Mouse (Mus musculus) left cerebral cortex, adult 8-10 months (tissue): ENCODE results near the gene Bcl2. TPM values are rescaled to one million over a fixed set of nuclear protein-coding genes. Genes with fewer than 3 reads are reported as not detected.
A peak's percentile ranks its signal among the peaks of the same experiment; 100 is the strongest.
"Not testable (repeated sequence)": the region's sequence is repeated elsewhere in the genome, so short reads cannot be mapped to it uniquely, and the experiment has no call there.

Source experiments
- DNase-seq, 2 experiments: peaks; one replicate each; pipeline ENCODE4 v3.0.0; 2022; ENCODE audit warnings: low spot score in 2 of 2
- total RNA-seq, 4 experiments: library from RNA; stranded (reverse); gene quantifications; 2 replicates each; pipeline ENCODE4 v1.2.4; 2022

Gene Bcl2
- total RNA-seq, result 10 to 100 TPM; 12.1 to 16.1 (median 13.3) TPM

GRCm38 (mm10) chr1:106713621-106714529, at the start of gene Bcl2:
Gene Bcl2, minus strand, starts transcription at chr1:106714274.
- peak; percentile 59 to 71 for DNase-seq

DNA sequence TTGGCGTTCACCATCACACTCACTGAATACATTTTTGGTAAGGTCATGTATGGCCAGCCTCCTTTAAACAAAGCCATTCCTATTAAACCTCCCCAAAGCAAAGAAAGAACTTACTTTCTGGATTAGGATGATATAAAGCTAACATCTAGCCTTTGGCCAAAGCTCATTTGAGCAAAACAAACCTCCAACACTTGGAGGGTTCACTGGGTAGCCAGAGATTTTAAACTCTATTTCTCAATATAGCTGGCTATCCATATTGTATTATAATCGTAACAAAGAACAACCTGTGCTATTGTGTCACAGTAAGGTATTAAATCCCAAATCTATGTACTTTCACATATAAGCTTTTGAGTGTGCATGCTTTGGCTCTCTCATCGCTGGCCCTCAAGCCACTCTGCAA, 46.7 kb upstream of the Bcl2 start:
- no peak for DNase-seq

DNA sequence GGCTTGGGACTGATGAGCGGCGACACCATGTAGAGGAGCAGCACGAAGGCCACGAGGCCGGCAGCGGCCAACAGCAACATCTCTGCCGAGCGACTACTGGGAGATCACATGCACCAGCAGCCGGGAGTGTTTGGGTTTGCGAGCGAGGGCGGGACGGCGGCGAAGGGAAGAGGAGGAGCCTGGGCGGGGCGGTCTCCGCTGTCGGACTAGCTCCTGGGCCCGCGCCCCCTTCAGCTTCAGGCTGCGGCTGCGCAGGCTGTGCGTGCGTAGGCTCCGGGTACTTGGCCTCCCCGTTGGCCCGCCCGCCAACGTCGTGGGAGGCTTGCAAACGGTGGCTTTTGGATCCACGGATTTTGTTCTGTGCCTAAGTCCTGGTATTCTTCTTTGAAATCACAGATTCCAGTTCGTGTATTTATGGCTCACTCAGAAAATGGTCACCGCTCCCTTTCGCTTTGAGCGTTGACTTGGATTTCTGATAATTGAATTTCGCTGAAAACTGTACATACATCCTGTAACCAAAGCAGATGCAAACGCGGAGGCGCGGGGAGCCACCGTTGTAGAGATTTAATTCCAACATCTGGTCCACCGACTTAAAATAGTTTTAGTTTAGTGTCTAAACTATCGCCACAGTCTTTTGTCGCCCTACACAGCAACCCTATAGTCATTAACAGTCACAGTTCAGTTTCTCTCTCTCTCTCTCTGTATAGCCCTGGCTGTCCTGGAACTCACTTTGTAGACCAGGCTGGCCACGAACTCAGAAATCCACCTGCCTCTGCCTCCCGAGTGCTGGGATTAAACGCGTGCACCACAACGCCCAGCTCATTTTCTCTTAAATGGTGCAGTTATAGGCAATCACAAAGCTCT, 45.7 kb upstream of the Bcl2 start, which contains the start of gene Kdsr:
Gene Kdsr, minus strand, starts transcription at position 156 of the 864 bp plus-strand sequence.
- peak; percentile 89 to 98 for DNase-seq

- DNase-seq, result peak in 1 of 2 experiments; percentile 49
These were observed 44.9 kb upstream of the Bcl2 start for GRCm38 (mm10) chr1:106758734-106759571.

DNA sequence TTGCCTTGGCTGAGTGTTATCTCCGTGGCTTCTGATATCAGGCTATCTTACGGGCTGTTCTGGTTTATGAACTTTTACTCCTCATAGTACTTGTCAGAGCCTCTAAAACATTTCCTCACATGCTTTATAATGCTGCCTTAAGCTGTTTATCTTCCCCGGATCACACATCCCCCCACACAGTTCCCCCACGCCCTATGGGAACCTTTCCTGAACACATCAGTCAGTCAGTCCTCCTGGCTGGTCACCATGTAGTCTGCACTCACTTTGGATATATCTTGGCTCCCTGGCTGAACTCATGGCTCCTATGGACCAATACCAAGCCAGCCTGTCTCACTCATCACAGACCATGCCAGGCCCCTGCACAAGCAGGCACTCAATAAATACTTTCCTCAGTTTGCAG, 42.6 kb upstream of the Bcl2 start:
- DNase-seq, result no peak

DNA sequence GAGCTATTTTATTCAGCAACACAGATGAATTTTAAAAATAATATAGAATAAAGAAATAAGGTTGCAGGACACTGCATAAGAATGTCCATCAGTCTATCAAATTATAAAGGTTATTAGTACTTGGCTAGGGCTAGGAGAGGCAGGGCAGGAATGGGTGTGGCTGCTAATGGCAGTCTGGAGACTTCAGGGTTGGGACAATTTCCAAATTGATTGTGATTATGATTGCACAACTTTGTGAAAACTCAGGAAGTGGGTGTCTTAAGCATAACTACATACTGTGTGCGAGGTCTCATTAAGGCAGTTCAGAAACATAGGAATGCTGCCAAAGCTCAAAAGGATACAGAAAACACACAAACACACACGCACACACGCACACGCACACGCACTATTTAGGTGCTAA, 37.9 kb upstream of the Bcl2 start:
- no peak for DNase-seq

DNA sequence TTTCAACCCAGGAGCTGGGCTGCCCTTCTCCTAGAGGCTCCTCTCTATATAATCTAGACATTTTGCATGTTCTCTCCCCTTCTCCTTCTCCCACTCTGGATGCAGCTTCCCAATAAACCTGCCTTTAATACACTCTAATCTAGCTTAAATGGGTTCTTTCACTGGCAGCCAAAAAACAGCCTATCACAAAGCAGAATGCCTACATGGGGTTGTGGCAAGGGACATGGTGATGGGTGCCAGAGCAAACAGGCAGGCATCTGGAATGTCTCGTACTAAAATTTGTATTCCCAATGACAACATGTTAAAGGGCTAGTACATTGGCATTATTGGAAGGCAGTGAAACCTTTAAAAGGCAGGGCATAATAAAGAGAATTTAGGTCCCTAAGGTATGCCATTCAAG, 36.6 kb upstream of the Bcl2 start:
- DNase-seq, result no peak

DNA sequence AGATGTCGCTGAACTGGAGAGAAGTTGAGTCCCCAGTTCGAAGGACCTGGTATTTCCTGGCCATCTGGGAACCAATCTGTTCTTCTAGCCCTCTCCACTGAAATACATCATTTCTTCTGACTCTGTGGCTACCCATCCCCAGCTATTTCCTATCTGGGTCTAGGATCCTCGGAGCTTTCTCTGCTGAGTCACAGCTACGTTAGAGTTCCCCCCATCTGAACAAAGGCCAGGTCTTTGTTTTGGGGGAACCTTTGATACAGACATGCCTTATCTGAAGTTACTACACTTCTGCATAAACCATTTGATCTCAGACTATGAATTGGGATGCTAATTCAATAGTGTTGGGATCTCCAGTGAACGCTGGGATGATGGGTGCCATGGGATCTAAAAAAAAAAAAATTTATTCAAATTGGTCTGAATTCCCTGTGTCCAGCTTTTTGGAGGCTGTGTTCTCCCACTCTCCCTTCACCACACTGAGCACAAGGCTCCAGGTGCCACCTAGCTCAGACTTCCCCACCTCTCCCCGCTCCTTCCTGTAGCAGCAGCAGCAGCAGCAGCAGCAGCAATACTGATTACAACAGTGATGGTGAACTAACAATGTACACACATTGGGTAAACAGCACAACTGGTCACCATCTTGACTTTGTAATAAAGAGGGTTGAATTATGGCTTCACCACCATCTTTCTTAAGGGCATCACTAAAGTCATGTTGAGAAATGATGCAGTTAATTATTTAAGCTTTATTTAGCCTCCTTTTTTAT, 34.7 kb upstream of the Bcl2 start:
- no peak for DNase-seq

GRCm38 (mm10) chr1:106742980-106743379, 28.9 kb upstream of the Bcl2 start:
- DNase-seq, result no peak

DNA sequence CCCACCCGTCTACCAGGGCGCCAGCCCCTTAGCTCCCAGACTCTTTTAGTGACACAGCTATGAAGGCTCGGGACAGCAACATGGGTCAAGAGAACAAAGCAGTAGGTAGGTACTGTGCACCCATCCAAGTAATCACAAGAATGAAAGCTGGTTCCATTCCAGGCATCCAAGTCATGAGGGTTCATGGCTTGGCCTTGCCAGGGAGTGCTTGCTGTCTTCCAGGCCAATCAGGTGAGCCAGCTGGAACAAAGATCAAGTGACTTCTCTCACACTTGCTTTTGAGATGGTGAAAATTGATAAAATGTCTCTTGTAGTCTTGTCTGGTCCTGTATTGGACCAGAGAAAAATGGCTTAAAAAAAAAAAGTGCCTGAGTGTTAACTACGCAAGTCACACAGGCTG, 26.7 kb upstream of the Bcl2 start:
- no peak for DNase-seq

DNA sequence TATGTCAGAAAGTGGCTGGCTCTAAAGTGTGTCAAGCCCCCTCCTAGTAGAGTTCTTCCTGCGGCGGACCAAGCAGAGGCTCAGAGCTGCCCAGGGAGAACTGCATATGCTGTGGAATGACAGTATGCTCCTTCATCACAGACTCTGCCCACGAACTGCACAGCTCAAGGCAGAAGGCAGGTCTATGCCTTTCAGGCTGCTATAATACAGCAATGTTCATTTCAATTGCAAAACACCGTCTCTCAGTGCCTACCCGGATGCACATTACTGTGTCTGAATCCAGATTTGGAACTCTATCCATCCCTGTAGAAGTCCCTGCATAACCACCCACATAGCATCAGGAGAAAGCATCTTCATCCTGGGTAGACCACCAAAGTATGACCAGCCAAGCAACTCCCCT, 25.7 kb upstream of the Bcl2 start:
- DNase-seq, result no peak

GRCm38 (mm10) chr1:106738092-106738491, 24.0 kb upstream of the Bcl2 start:
- no peak for DNase-seq

GRCm38 (mm10) chr1:106736211-106736610, 22.1 kb upstream of the Bcl2 start:
- no peak for DNase-seq

GRCm38 (mm10) chr1:106735586-106735985, 21.5 kb upstream of the Bcl2 start:
- no peak for DNase-seq

GRCm38 (mm10) chr1:106722061-106722460, 8.0 kb upstream of the Bcl2 start:
- DNase-seq, result no peak

DNA sequence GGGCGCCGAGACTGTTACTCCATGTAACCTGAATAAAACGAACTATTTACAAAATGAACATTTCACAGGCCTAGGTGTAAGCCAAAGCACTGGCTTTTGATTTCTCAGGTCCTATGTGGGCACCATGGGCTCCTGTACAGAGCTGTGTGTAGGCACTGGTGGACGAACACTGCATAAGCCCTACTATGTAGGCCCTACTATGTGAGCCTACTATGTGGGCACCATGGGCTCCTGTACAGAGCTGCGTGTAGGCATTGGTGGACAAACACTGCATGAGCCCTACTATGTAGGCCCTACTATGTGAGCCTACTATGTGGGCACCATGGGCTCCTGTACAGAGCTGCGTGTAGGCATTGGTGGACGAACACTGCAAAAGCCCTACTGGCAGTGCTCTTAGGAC, 3.7 kb upstream of the Bcl2 start:
- not testable (repeated sequence) for DNase-seq

GRCm38 (mm10) chr1:106717071-106717601, 3.1 kb upstream of the Bcl2 start:
- peak; percentile 36 to 71 for DNase-seq

GRCm38 (mm10) chr1:106716141-106716540, 2.1 kb upstream of the Bcl2 start:
- no peak for DNase-seq

- no peak for DNase-seq
These were observed 1.3 kb upstream of the Bcl2 start for GRCm38 (mm10) chr1:106715111-106716083.
